Mouse (Mus musculus) bone marrow, adult 2 months (tissue): ENCODE data around the gene Gm9918. TPM values are rescaled to one million over a fixed set of nuclear protein-coding genes. Genes with fewer than 3 reads are reported as not detected.

Experiments used
- H3K27ac ChIP-seq: fragments of 200-500 bp; 2 replicates; pipeline ENCODE4 v1.5.1; 2012; ENCODE audit warnings: low read depth, mild to moderate bottlenecking, control low read depth, inconsistent platforms, low read length; ENCODE audit not compliant: control insufficient read depth, poor library complexity, insufficient read depth
- H3K4me1 ChIP-seq: fragments of 200-500 bp; 2 replicates; pipeline ENCODE4 v1.6.1; 2011; ENCODE audit warnings: low read length; ENCODE audit not compliant: control insufficient read depth, insufficient read depth
- H3K4me3 ChIP-seq: fragments of 200-500 bp; replicated peaks from 2 replicates; pipeline ENCODE3; 2011; ENCODE audit warnings: mild to moderate bottlenecking, low read depth, low read length, control low read depth; ENCODE audit not compliant: control insufficient read depth
- CTCF ChIP-seq: fragments of 200-500 bp; IDR thresholded peaks from 2 replicates; pipeline ENCODE4 v1.5.1; 2011; ENCODE audit warnings: low read length, control low read depth; ENCODE audit not compliant: control insufficient read depth, insufficient read depth
- POLR2A ChIP-seq: fragments of 200-500 bp; IDR thresholded peaks from 2 replicates; pipeline ENCODE4 v1.6.1; 2011; ENCODE audit warnings: low read depth, mild to moderate bottlenecking, control low read depth, low read length, borderline replicate concordance; ENCODE audit not compliant: control insufficient read depth
- WGBS: fragments of 180-500 bp; shearing (Covaris S2); methylation state at CpG from one replicate; pipeline ENCODE4 v1.1.7; 2018; 5-methylcytosine and 5-hydroxymethylcytosine counted together
- polyA plus RNA-seq: library from polyadenylated mRNA; stranded (reverse); fragments of >200 nt; gene quantifications from 2 replicates; pipeline ENCODE4 v1.2.4, GENCODE M21; 2011; ENCODE audit warnings: low replicate concordance; ENCODE audit not compliant: missing spikeins, insufficient read depth, insufficient read length

Gene Gm9918
- polyA plus RNA-seq, 1 experiment, result not detected

DNA sequence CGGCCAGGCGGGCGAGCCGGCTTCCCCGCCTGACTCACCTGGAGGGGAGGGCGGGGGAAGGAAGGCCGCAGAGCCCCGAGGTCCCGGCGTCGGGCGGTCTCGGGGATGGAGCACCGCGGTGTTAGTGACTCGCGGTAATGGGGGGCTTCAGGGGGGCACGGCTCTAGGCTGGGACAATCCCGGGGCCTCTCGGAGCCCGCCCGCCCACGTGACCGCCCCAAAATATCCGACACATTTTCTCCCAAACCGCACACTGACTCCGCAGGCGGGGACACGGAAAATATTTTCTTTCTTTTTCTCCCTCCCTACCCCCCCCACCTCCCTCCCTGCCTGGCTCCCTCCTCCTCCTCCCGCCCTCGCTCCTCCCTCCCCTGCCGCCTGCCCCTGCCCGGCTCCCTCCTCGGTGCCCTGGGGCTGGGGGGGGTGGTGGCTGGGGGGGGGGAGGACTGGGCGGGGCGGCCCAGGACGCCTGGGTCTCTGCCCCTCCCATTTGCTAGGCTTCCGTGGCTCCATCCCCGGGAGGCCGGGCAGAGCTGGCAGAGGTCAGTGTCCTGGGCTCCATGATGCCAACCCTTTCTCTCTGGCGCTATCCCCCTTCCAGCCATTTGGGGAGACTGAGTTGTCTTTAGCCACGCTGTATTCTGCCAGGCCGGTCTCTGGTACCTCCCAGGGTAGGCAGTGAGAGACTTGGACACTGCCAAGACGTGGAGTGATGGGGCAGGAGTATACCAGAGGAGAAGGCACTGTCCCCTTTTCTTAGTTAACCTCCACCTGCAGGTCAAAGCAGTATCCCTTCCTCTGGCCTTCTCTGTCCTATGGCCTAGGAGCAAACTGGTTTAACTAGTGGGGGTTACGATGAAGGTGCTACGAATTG is 12.9 kb upstream of the Gm9918 start, which contains the start of gene Rarg:
Gene Rarg, minus strand, starts transcription at position 316 of the 874 bp plus-strand sequence.
- 3% methylated on average over 45 of the region's 46 CpGs for whole genome bisulfite sequencing
- no peaks in the 10 kb centered on the region for H3K4me1 ChIP-seq
- H3K27ac ChIP-seq, result no peak within 1 kb of the TSS
- H3K4me3 ChIP-seq, result peak within 1 kb of the TSS; percentile 14
- TF ChIP-seq CTCF (no peak), POLR2A (no peak)

DNA sequence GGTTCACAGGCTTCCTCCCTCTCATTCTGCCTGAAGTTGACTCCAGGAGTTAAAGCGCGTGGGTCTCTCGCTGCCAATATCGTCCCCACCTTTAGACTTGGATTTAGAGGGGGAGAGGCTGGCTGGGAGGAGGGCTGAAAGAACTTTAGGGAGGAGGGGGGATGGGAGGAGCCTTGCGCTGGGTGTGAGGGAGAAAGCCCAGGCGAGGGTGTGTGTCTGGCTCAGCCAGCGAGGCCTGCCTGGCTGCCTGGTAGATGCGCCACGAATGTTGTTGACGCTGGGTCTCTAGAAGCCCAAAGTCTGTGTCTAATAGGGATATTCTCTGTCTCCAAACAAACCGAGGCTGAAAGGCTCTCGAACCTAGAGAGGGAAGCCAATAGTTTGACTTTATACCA is 12.3 kb upstream of the Gm9918 start:
- no peaks in the 10 kb centered on the region for H3K4me1 ChIP-seq
- no peak for TF ChIP-seq POLR2A
- no peak for TF ChIP-seq CTCF
- H3K27ac ChIP-seq, result no peak overlapping the region
- H3K4me3 ChIP-seq, result no peak overlapping the region
- WGBS, result 51% methylated on average over 12 of the region's 12 CpGs

DNA sequence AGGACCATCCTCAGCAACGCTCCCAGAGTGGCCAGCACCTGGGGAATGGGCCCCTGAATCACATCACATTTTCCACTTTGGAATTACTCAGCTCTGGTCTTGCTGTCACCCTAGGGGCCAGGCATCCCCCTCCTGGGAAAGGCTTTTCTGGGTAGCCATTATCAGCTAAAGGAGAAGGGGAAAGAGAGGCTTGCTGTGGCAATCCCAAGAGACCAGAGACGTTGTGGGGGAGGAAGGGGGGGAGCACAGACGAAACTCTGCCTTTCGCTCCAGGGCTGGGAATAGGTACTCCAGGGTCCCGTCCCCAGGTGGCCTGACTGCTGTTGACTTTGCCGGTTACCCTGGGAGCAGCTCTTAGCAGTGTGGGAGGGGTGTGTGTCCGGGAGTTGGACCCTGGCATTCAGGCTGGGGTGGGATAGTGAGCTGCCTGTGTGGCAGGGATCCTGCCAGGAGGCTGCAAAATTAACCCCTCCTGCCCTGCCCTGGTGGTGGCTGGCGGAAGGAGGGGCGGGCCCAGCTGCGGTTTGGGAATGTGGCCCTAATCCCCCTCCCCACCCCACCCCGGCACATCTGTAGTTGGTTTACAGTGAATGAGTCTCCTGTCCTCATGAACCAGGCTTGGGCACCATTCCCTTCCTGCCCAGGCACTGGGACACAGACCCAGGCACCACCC is 11.6 kb upstream of the Gm9918 start:
- 77% methylated on average over 11 of the region's 11 CpGs for WGBS
- no peak overlapping the region for H3K27ac ChIP-seq
- TF ChIP-seq POLR2A (no peak), CTCF (no peak)
- no peak overlapping the region for H3K4me3 ChIP-seq
- no peaks in the 10 kb centered on the region for H3K4me1 ChIP-seq

DNA sequence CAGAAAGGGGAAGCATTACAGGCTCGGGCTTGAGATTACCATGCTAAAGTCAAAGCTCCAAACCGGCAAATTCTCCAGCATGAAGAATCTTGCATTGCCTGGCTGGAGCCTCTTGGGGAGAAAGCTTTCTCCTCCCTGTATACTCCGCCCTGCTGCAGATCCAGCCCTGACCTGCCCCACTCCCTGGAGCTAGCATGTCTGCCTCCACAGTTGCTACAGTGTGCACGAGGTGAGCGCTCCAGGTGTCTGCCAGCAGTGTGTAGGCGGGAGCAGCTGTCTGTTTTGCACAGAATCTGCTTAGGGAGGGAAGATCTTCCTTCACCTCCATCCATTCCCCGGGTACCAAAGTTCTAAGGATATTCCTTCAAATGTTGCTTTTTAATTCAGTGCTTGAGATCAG is 7.8 kb upstream of the Gm9918 start:
- Histone ChIP-seq H3K27ac (no peak overlapping the region), H3K4me3 (no peak overlapping the region), H3K4me1 (no peaks in the 10 kb centered on the region)
- 58% methylated on average over 7 of the region's 7 CpGs for WGBS
- TF ChIP-seq CTCF (no peak), POLR2A (no peak)

DNA sequence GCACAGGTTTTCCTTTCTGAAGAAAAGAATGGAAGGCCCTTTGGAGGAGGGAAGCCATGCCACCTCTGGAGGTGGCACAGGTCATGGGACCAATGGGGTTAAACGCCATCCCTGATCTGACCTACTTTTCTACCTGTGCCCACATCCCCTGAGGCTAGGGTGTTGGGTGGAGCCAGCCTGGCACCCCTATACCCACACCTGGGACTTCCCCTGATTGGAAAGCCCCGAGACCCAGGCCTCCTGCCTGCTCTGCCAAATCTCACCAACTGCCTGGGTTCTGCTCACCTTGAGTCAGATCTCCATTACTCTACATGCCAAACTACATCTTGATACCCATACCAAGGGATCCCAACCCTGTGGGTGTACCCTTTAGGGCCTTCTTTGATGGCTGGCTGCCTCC is 7.3 kb upstream of the Gm9918 start:
- 62% methylated on average over 2 of the region's 2 CpGs for WGBS
- TF ChIP-seq CTCF, result no peak
- H3K4me1 ChIP-seq, result no peaks in the 10 kb centered on the region
- H3K27ac ChIP-seq, result no peak overlapping the region
- H3K4me3 ChIP-seq, result no peak overlapping the region

DNA sequence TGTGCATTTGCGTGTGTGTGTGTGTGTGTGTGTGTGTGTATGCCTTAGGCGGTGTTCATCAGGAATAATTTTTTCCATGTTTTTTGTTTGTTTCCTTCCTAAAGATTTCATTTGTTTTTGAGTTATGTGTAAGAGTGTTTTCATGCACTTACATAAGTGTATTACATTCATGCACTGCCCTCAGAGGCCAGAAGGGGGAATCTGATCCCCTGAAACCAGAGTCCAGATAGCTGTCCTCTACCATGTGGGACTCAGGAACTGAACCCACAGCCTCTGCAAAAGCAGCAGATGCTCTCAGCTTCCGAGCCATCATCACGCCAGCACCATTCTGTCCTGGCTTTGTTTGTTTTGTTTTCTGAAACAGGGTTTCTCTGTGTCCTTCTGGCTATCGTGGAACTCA is 4.8 kb upstream of the Gm9918 start:
- H3K27ac ChIP-seq, result no peak overlapping the region
- no peaks in the 10 kb centered on the region for H3K4me1 ChIP-seq
- 81% methylated on average over 5 of the region's 5 CpGs for WGBS
- H3K4me3 ChIP-seq, result no peak overlapping the region
- no peak for TF ChIP-seq CTCF
- no peak for TF ChIP-seq POLR2A

DNA sequence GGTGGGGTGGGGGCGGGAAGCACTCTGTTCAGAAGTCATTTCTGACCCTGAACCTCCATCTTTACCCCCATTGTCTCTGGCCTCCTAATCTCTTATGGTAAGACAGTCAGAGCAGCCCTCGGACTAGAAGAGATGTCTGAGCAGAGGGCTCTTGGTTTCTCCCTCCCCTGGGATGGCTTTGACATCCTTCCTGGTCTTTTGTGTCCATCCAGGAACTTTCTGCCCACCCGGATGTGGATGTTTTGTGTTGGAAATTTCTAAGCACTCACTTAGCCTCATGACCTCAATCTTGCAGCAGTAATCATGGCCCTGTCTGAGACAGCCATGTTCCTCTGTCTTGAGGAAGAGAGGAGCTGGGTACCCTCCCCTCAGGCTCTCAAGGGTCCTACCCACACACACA is 1.1 kb downstream of the Gm9918 start:
- TF ChIP-seq CTCF (no peak), POLR2A (no peak)
- H3K27ac ChIP-seq, result no peak overlapping the region
- 46% methylated on average over 3 of the region's 3 CpGs for WGBS
- H3K4me1 ChIP-seq, result no peaks in the 10 kb centered on the region
- H3K4me3 ChIP-seq, result no peak overlapping the region

DNA sequence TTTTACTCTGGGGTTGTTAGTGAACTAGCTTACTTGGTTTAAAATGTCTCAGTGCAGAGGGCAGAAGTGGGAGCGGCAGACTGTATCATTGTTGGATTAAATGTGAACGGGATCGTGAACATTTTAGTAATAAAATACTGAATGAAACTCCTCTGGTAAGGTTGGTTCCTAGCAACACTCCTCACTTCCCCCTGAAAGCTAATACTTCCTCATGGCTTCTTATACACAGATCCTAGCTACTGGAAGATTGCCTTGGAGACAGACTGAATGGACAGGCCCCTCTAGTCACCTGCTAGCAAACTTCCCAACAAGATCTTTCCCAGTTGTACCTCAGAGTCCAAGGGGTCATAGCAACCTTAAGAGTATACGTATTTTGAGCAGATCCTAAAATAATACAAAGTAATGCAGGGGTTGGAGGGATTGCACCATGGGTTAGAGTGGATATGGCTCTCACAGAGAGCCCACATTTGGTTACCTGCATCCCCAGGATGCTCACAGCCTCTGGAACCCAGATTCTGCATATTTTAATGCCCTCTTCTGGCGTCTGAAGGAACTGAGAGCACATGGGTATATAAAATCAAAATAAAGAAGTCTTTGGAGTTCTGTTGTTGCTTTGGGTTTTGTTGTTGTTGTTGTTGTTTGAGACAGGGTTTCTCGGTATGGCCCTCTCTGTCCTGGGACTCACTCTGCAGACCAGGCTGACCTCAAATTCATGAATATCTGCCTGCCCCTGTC is 3.8 kb downstream of the Gm9918 start:
- TF ChIP-seq CTCF (no peak), POLR2A (no peak)
- H3K27ac ChIP-seq, result no peak overlapping the region
- H3K4me3 ChIP-seq, result no peak overlapping the region
- H3K4me1 ChIP-seq, result no peaks in the 10 kb centered on the region
- WGBS, result 70% methylated on average over 6 of the region's 6 CpGs

DNA sequence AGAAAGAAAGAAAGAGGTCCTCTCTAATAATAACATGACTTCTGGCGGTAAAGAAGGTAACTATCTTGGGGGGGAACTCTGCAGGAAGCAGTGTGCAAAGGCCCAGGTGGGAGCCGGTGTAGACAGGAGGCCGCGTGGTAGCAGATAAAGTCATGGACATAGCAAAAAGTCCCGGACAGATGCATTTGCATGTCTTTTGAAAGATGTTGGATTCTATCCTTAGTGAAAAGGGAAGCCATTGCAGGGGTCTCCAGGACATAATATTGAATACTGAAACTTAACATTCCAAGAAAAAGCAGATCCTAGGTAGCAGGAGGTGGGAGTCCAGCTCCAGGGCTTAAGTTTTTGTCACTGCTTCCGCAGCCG is 8.3 kb downstream of the Gm9918 start:
- peaks cover 6% of the 10 kb centered on the region; the same call in 1 of the 2 replicates for H3K4me1 ChIP-seq
- 34% methylated on average over 7 of the region's 7 CpGs for WGBS
- H3K27ac ChIP-seq, result peak overlapping the region; percentile 66
- peak overlapping the region; percentile 75 for H3K4me3 ChIP-seq
- TF ChIP-seq CTCF, result no peak
- TF ChIP-seq POLR2A, result no peak
